Mouse (Mus musculus) forebrain, postnatal 0 days (tissue): ENCODE results near the gene Idh3g. TPM values are rescaled to one million over a fixed set of nuclear protein-coding genes. Genes with fewer than 3 reads are reported as not detected.

Source experiments
- ATAC-seq: fragments of 200-750 bp; cut with Nextera tagmentation; 2 replicates; pipeline ENCODE4 v1.8.0; 2017; ENCODE audit warnings: mild to moderate bottlenecking, moderate library complexity
- DNase-seq: peaks from one replicate; pipeline ENCODE4 v3.0.0-alpha.2; 2015
- H3K27ac ChIP-seq: fragments of 300-500 bp; sonication (generic); 2 replicates; pipeline ENCODE4 v1.5.1; 2014; ENCODE audit warnings: low read depth, mild to moderate bottlenecking, antibody characterized with exemption, low read length, moderate library complexity, mixed read lengths
- H3K27me3 ChIP-seq: fragments of 300-500 bp; sonication (generic); 2 replicates; pipeline ENCODE4 v1.6.1; 2014; ENCODE audit warnings: mild to moderate bottlenecking, low read length, mixed read lengths; ENCODE audit not compliant: insufficient read depth
- H3K36me3 ChIP-seq: fragments of 300-500 bp; sonication (generic); 2 replicates; pipeline ENCODE4 v1.6.1; 2014; ENCODE audit warnings: mild to moderate bottlenecking, moderate library complexity; ENCODE audit not compliant: insufficient read depth
- H3K4me1 ChIP-seq: fragments of 300-500 bp; sonication (generic); 2 replicates; pipeline ENCODE4 v1.6.1; 2014; ENCODE audit warnings: antibody characterized with exemption; ENCODE audit not compliant: insufficient read depth
- H3K4me2 ChIP-seq: fragments of 300-500 bp; sonication (generic); 2 replicates; pipeline ENCODE4 v1.6.1; 2014; ENCODE audit warnings: low read depth, mild to moderate bottlenecking, moderate library complexity
- H3K4me3 ChIP-seq: fragments of 300-500 bp; sonication (generic); 2 replicates; pipeline ENCODE4 v1.5.1; 2014; ENCODE audit warnings: low read depth, low read length, mixed read lengths
- H3K9ac ChIP-seq: fragments of 300-500 bp; sonication (generic); 2 replicates; pipeline ENCODE4 v1.6.1; 2014; ENCODE audit warnings: mild to moderate bottlenecking
- H3K9me3 ChIP-seq: fragments of 300-500 bp; sonication (generic); 2 replicates; pipeline ENCODE4 v1.6.1; 2016; ENCODE audit warnings: low read length
- CTCF ChIP-seq: sonication (generic); IDR thresholded peaks from 2 replicates; pipeline ENCODE4 v1.5.1; 2016; ENCODE audit warnings: antibody characterized with exemption, control low read depth, low read depth
- WGBS: fragments of 180-500 bp; shearing (Covaris S2); extraction: QIAGEN DNeasy Blood & Tissue Kit; methylation state at CpG from one replicate; pipeline ENCODE4 v1.1.7; 2014; 5-methylcytosine and 5-hydroxymethylcytosine counted together
- polyA plus RNA-seq: library from polyadenylated mRNA; unstranded; fragments of >200 nt; fragmentation: Nextera tagmentation; extraction: Ambion mirVana; gene quantifications from 2 replicates; pipeline ENCODE4 v1.2.1, GENCODE M21; 2015
- total RNA-seq: library from RNA; depleted of rRNA; stranded (reverse); fragments of >200 nt; gene quantifications from 2 replicates; pipeline ENCODE4 v1.2.3, GENCODE M21; 2014

The Idh3g gene
- total and polyA plus RNA-seq, 2 experiments from 2014 or later, result 186 to 208 TPM

DNA sequence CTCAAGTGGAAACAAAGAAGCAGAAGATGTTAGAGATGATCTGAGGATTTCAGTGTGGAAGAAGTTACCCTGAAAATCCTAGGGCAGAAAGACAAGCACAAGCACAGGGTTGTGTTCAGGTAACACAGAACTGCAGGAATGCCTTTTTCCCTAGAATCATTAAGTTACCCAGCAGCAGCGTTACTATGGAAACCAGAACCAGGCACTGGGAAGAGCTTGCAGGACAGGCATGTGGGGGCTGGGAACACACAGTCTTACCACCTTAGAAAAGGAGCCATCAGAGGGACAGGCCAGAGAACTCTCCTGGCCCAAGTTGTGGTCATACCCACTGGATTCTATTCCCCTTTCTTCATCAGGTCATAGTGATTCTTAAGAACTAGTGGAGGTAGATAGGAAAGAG, 19.1 kb upstream of the Idh3g start:
- H3K9ac ChIP-seq, result no peak overlapping the region
- no peaks in the 10 kb centered on the region for H3K9me3 ChIP-seq
- ATAC-seq (peak; percentile 62; the same call in 1 of the 2 replicates), DNase-seq (no peak)
- no peak for TF ChIP-seq CTCF
- no peak overlapping the region for H3K4me2 ChIP-seq
- H3K27me3 ChIP-seq, result no peaks in the 10 kb centered on the region
- H3K4me3 ChIP-seq, result no peak overlapping the region
- 52% methylated on average over 1 of the region's 1 CpGs for WGBS
- no peaks in the 10 kb centered on the region for H3K36me3 ChIP-seq
- H3K4me1 ChIP-seq, result no peaks in the 10 kb centered on the region
- no peak overlapping the region for H3K27ac ChIP-seq

DNA sequence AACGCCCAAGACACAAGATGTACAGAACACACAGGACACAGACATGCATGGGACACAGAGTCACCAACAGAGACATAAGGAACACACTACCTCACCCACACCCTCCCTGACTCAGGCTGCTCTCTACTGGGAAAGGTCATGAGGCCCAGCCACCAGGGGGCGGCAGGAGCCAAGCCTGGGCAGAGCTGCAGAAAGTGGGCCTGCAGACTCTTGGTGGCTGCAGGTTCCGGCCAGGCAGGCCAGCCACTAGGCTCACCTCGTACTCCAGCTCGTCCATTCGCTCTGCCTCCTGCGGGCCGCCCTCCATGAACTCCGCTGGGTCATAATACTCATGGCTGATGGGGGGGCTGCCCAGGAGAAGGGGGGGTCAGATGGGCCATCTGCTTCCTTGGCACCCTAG, 11.8 kb upstream of the Idh3g start:
- ATAC-seq (peak; percentile 78), DNase-seq (peak; percentile 35)
- Histone ChIP-seq H3K9me3 (no peaks in the 10 kb centered on the region), H3K9ac (no peak overlapping the region), H3K4me2 (no peak overlapping the region), H3K27ac (no peak overlapping the region), H3K4me3 (no peak overlapping the region), H3K27me3 (no peaks in the 10 kb centered on the region), H3K4me1 (no peaks in the 10 kb centered on the region), H3K36me3 (peaks cover 16% of the 10 kb centered on the region; the same call in 1 of the 2 replicates)
- TF ChIP-seq CTCF, result peak; percentile 71
- 45% methylated on average over 9 of the region's 9 CpGs for WGBS

DNA sequence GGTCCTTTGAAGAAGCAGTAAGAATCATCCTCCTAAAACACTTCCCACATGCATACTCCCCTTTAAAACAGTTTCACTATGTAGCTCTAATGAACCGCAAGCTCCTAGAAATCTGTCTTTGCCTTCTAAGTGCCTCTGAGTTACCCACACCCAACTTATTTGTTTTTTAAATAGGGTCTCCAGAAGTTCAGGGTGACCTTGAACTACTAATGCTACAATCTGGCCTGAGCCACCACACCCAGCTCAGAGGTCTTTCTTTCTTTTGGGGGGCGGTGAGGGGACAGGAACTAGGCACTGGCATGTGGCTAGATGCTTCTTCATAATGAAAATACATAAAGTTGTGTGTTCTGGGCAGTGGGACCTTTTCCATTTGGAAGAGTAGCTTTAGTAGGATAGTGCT, 10.8 kb upstream of the Idh3g start:
- Histone ChIP-seq H3K9me3 (no peaks in the 10 kb centered on the region), H3K27me3 (no peaks in the 10 kb centered on the region), H3K4me3 (no peak overlapping the region), H3K27ac (no peak overlapping the region), H3K9ac (no peak overlapping the region), H3K4me1 (no peaks in the 10 kb centered on the region), H3K36me3 (peaks cover 16% of the 10 kb centered on the region; the same call in 1 of the 2 replicates), H3K4me2 (no peak overlapping the region)
- ATAC-seq, result no peak
- TF ChIP-seq CTCF, result no peak
- no peak for DNase-seq
- 89% methylated on average over 2 of the region's 2 CpGs for WGBS

DNA sequence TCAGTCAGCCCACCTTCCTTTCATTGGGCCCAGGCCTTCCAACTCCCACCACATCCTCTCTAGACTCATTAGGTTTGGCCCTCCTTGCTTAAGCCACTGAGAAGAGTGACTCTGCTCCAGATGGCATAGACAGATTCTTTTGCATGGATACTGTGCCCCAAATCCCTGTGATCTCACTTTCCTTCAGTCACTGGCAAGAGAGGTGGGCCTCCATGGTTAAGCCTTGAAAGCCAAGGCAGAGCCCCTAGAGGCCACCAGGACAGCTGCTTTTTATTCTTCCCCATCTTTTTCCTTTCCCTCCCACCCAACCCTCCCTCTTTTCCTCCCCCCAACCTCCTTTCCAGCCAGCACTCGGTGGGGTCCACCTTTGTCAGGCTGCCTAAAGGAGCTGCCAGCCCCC, 6.8 kb upstream of the Idh3g start:
- ATAC-seq, result peak; percentile 59; the same call in 1 of the 2 replicates

DNA sequence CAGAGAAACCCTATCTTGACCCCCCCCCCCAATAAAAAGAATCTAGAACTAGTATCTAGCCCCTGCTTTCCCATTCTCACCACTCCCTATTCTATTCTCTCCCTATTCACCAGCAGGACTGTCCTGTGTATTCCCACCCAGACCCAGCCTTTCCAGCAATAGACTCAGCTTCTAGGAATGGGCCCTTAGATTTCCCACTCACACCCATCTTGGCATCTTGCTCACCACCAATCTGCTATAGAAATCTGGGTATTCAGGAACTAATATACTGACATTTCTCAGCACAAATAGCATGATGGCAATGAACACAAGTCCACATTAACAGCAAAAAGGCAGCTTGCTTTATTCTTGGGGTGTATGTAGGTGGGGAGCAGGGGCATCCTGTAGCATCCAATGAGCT, 6.3 kb upstream of the Idh3g start:
- Histone ChIP-seq H3K9me3 (no peaks in the 10 kb centered on the region), H3K9ac (no peak overlapping the region), H3K27ac (no peak overlapping the region), H3K4me1 (no peaks in the 10 kb centered on the region), H3K36me3 (peaks cover 20% of the 10 kb centered on the region; the same call in 1 of the 2 replicates), H3K4me3 (no peak overlapping the region), H3K27me3 (no peaks in the 10 kb centered on the region), H3K4me2 (no peak overlapping the region)
- no peak for ATAC-seq
- no peak for TF ChIP-seq CTCF
- no peak for DNase-seq

More for the DNA sequence above, 6.8 kb upstream of the Idh3g start:
- no peak overlapping the region for H3K4me2 ChIP-seq
- H3K9me3 ChIP-seq, result no peaks in the 10 kb centered on the region
- no peaks in the 10 kb centered on the region for H3K27me3 ChIP-seq
- 33% methylated on average over 1 of the region's 1 CpGs for whole genome bisulfite sequencing
- H3K4me1 ChIP-seq, result no peaks in the 10 kb centered on the region
- H3K4me3 ChIP-seq, result no peak overlapping the region
- TF ChIP-seq CTCF, result no peak
- H3K9ac ChIP-seq, result no peak overlapping the region
- peaks cover 20% of the 10 kb centered on the region; the same call in 1 of the 2 replicates for H3K36me3 ChIP-seq
- DNase-seq, result no peak
- no peak overlapping the region for H3K27ac ChIP-seq

DNA sequence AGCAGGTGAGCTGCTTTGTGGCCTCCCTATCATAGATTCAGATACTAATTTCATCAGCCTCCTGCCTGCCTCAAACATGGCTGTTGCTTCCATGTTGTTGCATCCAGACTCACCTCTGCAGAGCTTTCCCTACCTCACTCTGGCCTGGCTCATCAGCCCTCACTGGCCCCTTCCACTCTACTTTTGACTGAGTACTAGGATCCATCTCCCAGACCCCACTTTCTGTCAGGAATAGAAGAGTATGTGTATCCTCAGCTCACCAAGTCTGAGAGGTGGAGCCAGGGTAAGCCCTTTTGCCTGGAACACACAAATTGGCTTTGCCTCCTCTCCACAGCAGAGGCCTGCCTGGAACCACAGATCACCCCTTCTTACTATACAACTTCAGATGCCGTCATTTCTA, 1.8 kb upstream of the Idh3g start:
- 77% methylated on average over 1 of the region's 1 CpGs for WGBS

DNA sequence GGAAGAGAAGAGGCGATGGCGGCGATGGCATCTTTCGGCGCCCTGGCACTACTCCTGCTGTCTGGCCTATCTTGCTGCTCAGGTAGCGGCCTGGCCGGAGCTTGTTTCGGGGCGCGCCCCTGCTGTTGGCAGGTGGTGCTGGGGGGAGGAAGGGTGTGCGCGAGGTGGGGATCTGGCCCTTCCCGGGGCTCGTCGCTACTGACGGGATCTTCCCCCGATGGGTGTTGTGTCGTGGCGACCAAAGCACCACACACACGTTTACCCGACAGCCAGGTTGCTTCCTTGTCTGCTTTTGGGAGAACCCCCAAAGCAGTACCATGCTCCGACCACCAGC, 495 bp upstream of the Idh3g start:
- Histone ChIP-seq H3K9me3 (no peaks in the 10 kb centered on the region), H3K27ac (peak overlapping the region; percentile 91), H3K9ac (peak overlapping the region; percentile 76), H3K36me3 (0 out of 2 replicates have a peak, but pooled peaks cover 4% of the 10 kb centered on the region), H3K4me3 (peak overlapping the region; percentile 53), H3K4me2 (peak overlapping the region; percentile 54), H3K27me3 (no peaks in the 10 kb centered on the region), H3K4me1 (peaks cover 14% of the 10 kb centered on the region; the same call in 1 of the 2 replicates)
- ATAC-seq (peak; percentile 16), DNase-seq (no peak)
- 29% methylated on average over 22 of the region's 22 CpGs for WGBS
- no peak for TF ChIP-seq CTCF

More for the DNA sequence above, 1.8 kb upstream of the Idh3g start:
- Histone ChIP-seq H3K36me3 (0 out of 2 replicates have a peak, but pooled peaks cover 4% of the 10 kb centered on the region), H3K9ac (no peak overlapping the region), H3K9me3 (no peaks in the 10 kb centered on the region), H3K27me3 (no peaks in the 10 kb centered on the region), H3K27ac (no peak overlapping the region), H3K4me2 (peak overlapping the region; percentile 54; the same call in 1 of the 2 replicates), H3K4me1 (peaks cover 14% of the 10 kb centered on the region; the same call in 1 of the 2 replicates), H3K4me3 (no peak overlapping the region)
- DNase-seq (no peak), ATAC-seq (no peak)
- no peak for TF ChIP-seq CTCF
